Mouse (Mus musculus): ENCODE results near the gene Tap2. TPM values are rescaled to one million over a fixed set of nuclear protein-coding genes. Genes with fewer than 3 reads are reported as not detected.
"Not testable (repeated sequence)": the region's sequence is repeated elsewhere in the genome, so short reads cannot be mapped to it uniquely, and the experiment has no call there.

Gene Tap2
- polyA plus RNA-seq, 1 experiment from 2014 or later: 0.44 TPM

- no peaks in the 10 kb centered on the region for H3K4me1 ChIP-seq (ENCODE audit: control insufficient read depth, insufficient read depth, low read length)
- peaks cover 50% of the 10 kb centered on the region for H3K27me3 ChIP-seq (ENCODE audit: control insufficient read depth, insufficient read depth, low read length)
- no peak overlapping the region for H3K27ac ChIP-seq (ENCODE audit: low read depth, low read length)
- no peak overlapping the region for H3K9ac ChIP-seq (ENCODE audit: low read depth, low read length)
- H3K4me3 ChIP-seq (ENCODE audit: low read depth, low read length): no peak overlapping the region
- 0 out of 2 replicates have a peak, but pooled peaks cover 2% of the 10 kb centered on the region for H3K9me3 ChIP-seq (replicated peaks; ENCODE audit: control insufficient read depth, low read length)
- H3K36me3 ChIP-seq (ENCODE audit: control insufficient read depth, insufficient read depth, low read length): no peaks in the 10 kb centered on the region
- ATAC-seq (replicated peaks; ENCODE audit: insufficient number of reproducible peaks, low FRiP score, low TSS enrichment): no peak
- no peak overlapping the region for H3K4me2 ChIP-seq
- 78% methylated on average over 12 of the region's 12 CpGs for WGBS (ENCODE audit: insufficient replicate concordance)
Measured at GRCm38 (mm10) chr17:34215176-34215575, 11.8 kb downstream of the Tap2 start.

- no peak overlapping the region for H3K9ac ChIP-seq (ENCODE audit: low read depth, low read length)
- H3K9me3 ChIP-seq (replicated peaks; ENCODE audit: control insufficient read depth, low read length): 0 out of 2 replicates have a peak, but pooled peaks cover 2% of the 10 kb centered on the region
- ATAC-seq (replicated peaks; ENCODE audit: insufficient number of reproducible peaks, low FRiP score, low TSS enrichment): no peak
- no peak overlapping the region for H3K4me2 ChIP-seq
- H3K4me3 ChIP-seq (ENCODE audit: low read depth, low read length): no peak overlapping the region
- WGBS (ENCODE audit: insufficient replicate concordance): 76% methylated on average over 8 of the region's 8 CpGs
- peaks cover 32% of the 10 kb centered on the region for H3K27me3 ChIP-seq (ENCODE audit: control insufficient read depth, insufficient read depth, low read length)
- no peaks in the 10 kb centered on the region for H3K4me1 ChIP-seq (ENCODE audit: control insufficient read depth, insufficient read depth, low read length)
- no peaks in the 10 kb centered on the region for H3K36me3 ChIP-seq (ENCODE audit: control insufficient read depth, insufficient read depth, low read length)
- no peak overlapping the region for H3K27ac ChIP-seq (ENCODE audit: low read depth, low read length)
Measured at GRCm38 (mm10) chr17:34217216-34217928, 14.0 kb downstream of the Tap2 start.

- Histone ChIP-seq H3K4me2 (no peak overlapping the region), H3K27me3 (ENCODE audit: control insufficient read depth, insufficient read depth, low read length) (peaks cover 26% of the 10 kb centered on the region), H3K4me1 (ENCODE audit: control insufficient read depth, insufficient read depth, low read length) (no peaks in the 10 kb centered on the region), H3K9me3 (replicated peaks; ENCODE audit: control insufficient read depth, low read length) (0 out of 2 replicates have a peak, but pooled peaks cover 2% of the 10 kb centered on the region), H3K36me3 (ENCODE audit: control insufficient read depth, insufficient read depth, low read length) (no peaks in the 10 kb centered on the region), H3K9ac (ENCODE audit: low read depth, low read length) (no peak overlapping the region), H3K4me3 (ENCODE audit: low read depth, low read length) (no peak overlapping the region), H3K27ac (ENCODE audit: low read depth, low read length) (no peak overlapping the region)
- 84% methylated on average over 5 of the region's 5 CpGs for WGBS (ENCODE audit: insufficient replicate concordance)
- no peak for ATAC-seq (replicated peaks; ENCODE audit: insufficient number of reproducible peaks, low FRiP score, low TSS enrichment)
Measured at GRCm38 (mm10) chr17:34217986-34218385, 14.7 kb downstream of the Tap2 start.

- Histone ChIP-seq H3K36me3 (ENCODE audit: control insufficient read depth, insufficient read depth, low read length) (no peaks in the 10 kb centered on the region), H3K4me1 (ENCODE audit: control insufficient read depth, insufficient read depth, low read length) (no peaks in the 10 kb centered on the region), H3K4me2 (no peak overlapping the region), H3K27me3 (ENCODE audit: control insufficient read depth, insufficient read depth, low read length) (peaks cover 19% of the 10 kb centered on the region), H3K27ac (ENCODE audit: low read depth, low read length) (no peak overlapping the region), H3K9me3 (replicated peaks; ENCODE audit: control insufficient read depth, low read length) (0 out of 2 replicates have a peak, but pooled peaks cover 2% of the 10 kb centered on the region), H3K4me3 (ENCODE audit: low read depth, low read length) (no peak overlapping the region), H3K9ac (ENCODE audit: low read depth, low read length) (no peak overlapping the region)
- ATAC-seq (replicated peaks; ENCODE audit: insufficient number of reproducible peaks, low FRiP score, low TSS enrichment): no peak
- WGBS (ENCODE audit: insufficient replicate concordance): 85% methylated on average over 11 of the region's 11 CpGs
Measured at GRCm38 (mm10) chr17:34218675-34219074, 15.3 kb downstream of the Tap2 start.

- not testable (repeated sequence) for H3K9me3 ChIP-seq (replicated peaks; ENCODE audit: control insufficient read depth, low read length); H3K9ac ChIP-seq (ENCODE audit: low read depth, low read length); H3K4me3 ChIP-seq (ENCODE audit: low read depth, low read length); H3K27ac ChIP-seq (ENCODE audit: low read depth, low read length); ATAC-seq (replicated peaks; ENCODE audit: insufficient number of reproducible peaks, low FRiP score, low TSS enrichment); H3K4me1 ChIP-seq (ENCODE audit: control insufficient read depth, insufficient read depth, low read length); H3K36me3 ChIP-seq (ENCODE audit: control insufficient read depth, insufficient read depth, low read length); H3K4me2 ChIP-seq
- peaks cover 15% of the 10 kb centered on the region for H3K27me3 ChIP-seq (ENCODE audit: control insufficient read depth, insufficient read depth, low read length)
- 84% methylated on average over 7 of the region's 11 CpGs for WGBS (ENCODE audit: insufficient replicate concordance)
Measured at GRCm38 (mm10) chr17:34219096-34219495, 15.8 kb downstream of the Tap2 start.

- H3K9me3 ChIP-seq (replicated peaks; ENCODE audit: control insufficient read depth, low read length); H3K27ac ChIP-seq (ENCODE audit: low read depth, low read length); ATAC-seq (replicated peaks; ENCODE audit: insufficient number of reproducible peaks, low FRiP score, low TSS enrichment); H3K4me2 ChIP-seq; H3K36me3 ChIP-seq (ENCODE audit: control insufficient read depth, insufficient read depth, low read length); H3K9ac ChIP-seq (ENCODE audit: low read depth, low read length); H3K4me3 ChIP-seq (ENCODE audit: low read depth, low read length); H3K4me1 ChIP-seq (ENCODE audit: control insufficient read depth, insufficient read depth, low read length); H3K27me3 ChIP-seq (ENCODE audit: control insufficient read depth, insufficient read depth, low read length): not testable (repeated sequence)
- WGBS (ENCODE audit: insufficient replicate concordance): 100% methylated on average over 3 of the region's 7 CpGs
Measured at GRCm38 (mm10) chr17:34219801-34220200, 16.5 kb downstream of the Tap2 start.

- not testable (repeated sequence) for H3K36me3 ChIP-seq (ENCODE audit: control insufficient read depth, insufficient read depth, low read length); H3K9ac ChIP-seq (ENCODE audit: low read depth, low read length); H3K4me2 ChIP-seq; H3K4me1 ChIP-seq (ENCODE audit: control insufficient read depth, insufficient read depth, low read length); H3K27ac ChIP-seq (ENCODE audit: low read depth, low read length); H3K27me3 ChIP-seq (ENCODE audit: control insufficient read depth, insufficient read depth, low read length); H3K4me3 ChIP-seq (ENCODE audit: low read depth, low read length); H3K9me3 ChIP-seq (replicated peaks; ENCODE audit: control insufficient read depth, low read length); ATAC-seq (replicated peaks; ENCODE audit: insufficient number of reproducible peaks, low FRiP score, low TSS enrichment)
- no CpG with 5 or more reads among the region's 16 CpGs for WGBS (ENCODE audit: insufficient replicate concordance)
Measured at GRCm38 (mm10) chr17:34220401-34220800, 17.1 kb downstream of the Tap2 start.

- H3K9ac ChIP-seq (ENCODE audit: low read depth, low read length): no peak overlapping the region
- no peak overlapping the region for H3K4me3 ChIP-seq (ENCODE audit: low read depth, low read length)
- WGBS (ENCODE audit: insufficient replicate concordance): 83% methylated on average over 3 of the region's 3 CpGs
- no peaks in the 10 kb centered on the region for H3K36me3 ChIP-seq (ENCODE audit: control insufficient read depth, insufficient read depth, low read length)
- H3K9me3 ChIP-seq (replicated peaks; ENCODE audit: control insufficient read depth, low read length): peaks cover 4% of the 10 kb centered on the region; the same call in 1 of the 2 replicates
- no peaks in the 10 kb centered on the region for H3K4me1 ChIP-seq (ENCODE audit: control insufficient read depth, insufficient read depth, low read length)
- H3K27me3 ChIP-seq (ENCODE audit: control insufficient read depth, insufficient read depth, low read length): no peaks in the 10 kb centered on the region
- ATAC-seq (replicated peaks; ENCODE audit: insufficient number of reproducible peaks, low FRiP score, low TSS enrichment): no peak
- no peak overlapping the region for H3K4me2 ChIP-seq
- H3K27ac ChIP-seq (ENCODE audit: low read depth, low read length): no peak overlapping the region
Measured at GRCm38 (mm10) chr17:34224816-34225215, 21.5 kb downstream of the Tap2 start.

GRCm38 (mm10) chr17:34225426-34225825 is 22.1 kb downstream of the Tap2 start:
- WGBS (ENCODE audit: insufficient replicate concordance): 89% methylated on average over 8 of the region's 8 CpGs
- no peak overlapping the region for H3K27ac ChIP-seq (ENCODE audit: low read depth, low read length)
- ATAC-seq (replicated peaks; ENCODE audit: insufficient number of reproducible peaks, low FRiP score, low TSS enrichment): no peak
- no peaks in the 10 kb centered on the region for H3K27me3 ChIP-seq (ENCODE audit: control insufficient read depth, insufficient read depth, low read length)
- H3K4me3 ChIP-seq (ENCODE audit: low read depth, low read length): no peak overlapping the region
- no peaks in the 10 kb centered on the region for H3K36me3 ChIP-seq (ENCODE audit: control insufficient read depth, insufficient read depth, low read length)
- H3K9me3 ChIP-seq (replicated peaks; ENCODE audit: control insufficient read depth, low read length): peaks cover 4% of the 10 kb centered on the region; the same call in 1 of the 2 replicates
- no peak overlapping the region for H3K4me2 ChIP-seq
- no peak overlapping the region for H3K9ac ChIP-seq (ENCODE audit: low read depth, low read length)
- H3K4me1 ChIP-seq (ENCODE audit: control insufficient read depth, insufficient read depth, low read length): no peaks in the 10 kb centered on the region
